Mouse (Mus musculus) 3T3-L1 (cell line): ENCODE results near the gene 6030458C11Rik.

ENCODE experiments used
- DNase-seq: peaks from one replicate; pipeline ENCODE4 v3.0.0-alpha.2; 2015; ENCODE audit warnings: low read depth, low spot score

Gene 6030458C11Rik

DNA sequence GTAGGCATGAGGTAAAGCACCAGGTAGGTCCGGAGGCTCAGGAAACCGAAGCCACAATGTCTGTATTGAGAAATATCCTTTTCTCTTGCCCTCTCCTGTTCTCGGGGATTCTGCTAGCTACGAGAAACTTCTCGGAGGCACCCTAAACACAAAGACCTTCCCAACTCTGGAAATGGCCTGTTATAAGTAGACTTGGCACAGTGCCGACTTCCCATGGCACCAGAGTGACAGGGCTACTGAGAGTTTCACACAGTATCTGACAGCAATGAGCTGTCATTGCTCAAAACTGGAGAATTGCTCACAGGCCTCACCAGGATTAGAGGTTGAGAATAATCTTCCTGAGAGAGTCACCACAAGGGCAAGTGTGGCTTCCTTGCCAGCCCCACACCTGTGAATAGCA lies 63.7 kb downstream of the 6030458C11Rik start:
- DNase-seq = no peak

DNA sequence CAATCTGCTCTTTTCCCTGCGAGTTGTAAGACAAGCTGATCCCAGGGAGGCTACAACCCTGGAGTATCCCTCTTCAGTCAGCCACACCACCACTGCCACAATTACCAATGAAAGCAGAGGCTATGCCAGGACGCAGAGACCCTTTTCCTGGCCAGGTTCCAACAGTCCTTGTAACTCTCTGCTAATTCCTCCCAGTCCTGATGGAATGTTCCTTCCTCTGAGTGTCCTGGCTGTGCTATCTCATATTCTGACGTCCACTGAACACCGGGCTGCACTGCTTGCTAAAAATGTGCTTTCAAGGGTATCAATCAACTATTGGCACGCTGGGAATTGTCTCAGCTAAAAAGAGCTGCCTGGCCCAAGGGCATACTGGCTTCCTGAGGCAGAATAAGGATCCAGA lies 66.0 kb downstream of the 6030458C11Rik start:
- no peak for DNase-seq
